Mouse (Mus musculus): Measurements from ENCODE around the gene Fam69b. TPM values are rescaled to one million over a fixed set of nuclear protein-coding genes. Genes with fewer than 3 reads are reported as not detected.

Gene Fam69b
- 16.5 and 23.2 TPM in 2 replicates for total RNA-seq (2014; rRNA removed; ENCODE audit: low replicate concordance)
- polyA plus RNA-seq (2015; fragmentation: Nextera tagmentation; extraction: Ambion mirVana) = 7.7 and 9.7 TPM in 2 replicates

DNA sequence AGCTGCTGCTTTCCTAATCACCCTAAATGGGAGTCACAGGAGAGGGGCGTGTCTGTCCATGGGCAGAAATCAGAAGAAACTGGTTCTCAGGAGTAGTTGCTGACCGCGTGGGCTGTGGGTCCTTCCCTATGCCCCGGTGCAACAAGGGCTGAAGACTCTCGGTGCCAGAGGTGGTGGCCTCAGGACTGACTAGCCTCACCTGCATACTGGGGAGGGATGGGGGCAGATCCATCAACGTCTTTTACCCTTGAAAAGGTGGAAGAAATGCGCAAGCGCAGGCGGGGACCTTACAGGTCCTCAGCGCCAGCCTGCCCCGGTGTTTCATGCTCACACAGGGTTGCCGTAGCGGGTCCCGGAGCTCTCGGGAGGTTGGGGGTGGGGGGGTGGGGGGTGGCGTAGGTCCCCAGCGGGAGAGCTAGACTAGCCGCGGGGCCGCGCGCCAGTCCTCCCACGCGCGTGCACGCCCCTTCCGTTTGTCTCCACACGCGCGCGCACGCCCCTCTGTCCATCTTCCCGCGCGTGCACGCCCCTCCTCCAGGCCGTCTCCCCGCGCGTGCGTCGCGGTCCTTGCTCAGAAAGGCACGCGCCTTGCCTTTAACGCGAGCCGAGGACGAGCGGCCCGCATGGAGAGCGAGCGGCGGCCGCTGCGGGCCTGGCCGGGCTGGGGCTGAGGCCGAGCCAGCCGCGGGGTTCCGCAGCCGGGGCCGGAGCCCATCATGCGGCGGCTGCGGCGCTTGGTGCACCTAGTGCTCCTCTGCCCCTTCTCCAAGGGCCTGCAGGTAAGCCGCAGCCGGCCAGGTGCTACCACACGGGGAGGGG, at the start of gene Fam69b:
Fam69b (plus strand) TSS at position 537 of the 819 bp plus-strand sequence.
- Histone ChIP-seq H3K36me3 (replicated peaks; ENCODE audit: control insufficient read depth, insufficient read depth, low read length) (no peaks in the 10 kb centered on the region), H3K27ac (ENCODE audit: low read depth) (no peak within 1 kb of the TSS), H3K4me1 (ENCODE audit: control insufficient read depth, insufficient read depth) (no peaks in the 10 kb centered on the region; the same call in 1 of the 2 replicates)

DNA sequence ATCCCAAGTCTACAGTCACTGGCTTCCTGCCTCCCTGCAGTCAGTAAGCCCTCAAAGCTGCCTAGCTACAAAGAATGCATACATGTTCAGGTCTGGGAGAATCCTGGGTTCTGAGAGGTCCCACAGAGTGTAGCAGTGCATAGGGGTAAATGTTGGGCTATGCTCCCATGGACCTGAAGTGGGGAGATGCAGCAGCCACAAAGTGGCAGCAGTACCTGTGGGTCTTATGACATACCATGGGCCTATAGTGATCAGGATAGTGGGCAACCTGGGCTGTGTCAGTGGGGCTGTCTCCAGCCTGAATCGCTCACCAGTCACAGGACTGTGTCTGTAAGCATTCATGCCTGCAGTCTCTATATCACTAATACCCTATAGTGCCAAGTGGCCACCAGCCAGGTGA, 48.5 kb upstream of the Fam69b start, which contains the start of gene Egfl7:
Egfl7 (plus strand) TSS at position 301 of the 400 bp plus-strand sequence.
- no peak within 1 kb of the TSS for H3K4me3 ChIP-seq (ENCODE audit: low read depth, low read length)
- 0 out of 2 replicates have a peak within 1 kb of the TSS, but pooled peaks have one; percentile 5 for H3K9ac ChIP-seq (replicated peaks; ENCODE audit: low read depth, low read length)
- H3K9me3 ChIP-seq (replicated peaks; ENCODE audit: control insufficient read depth, low read length) = no peaks in the 10 kb centered on the region
- peak within 1 kb of the TSS; percentile 92 for H3K27ac ChIP-seq (ENCODE audit: low read depth)
- peaks cover 25% of the 10 kb centered on the region for H3K4me1 ChIP-seq (ENCODE audit: control insufficient read depth, insufficient read depth)
- H3K36me3 ChIP-seq (replicated peaks; ENCODE audit: control insufficient read depth, insufficient read depth, low read length) = no peaks in the 10 kb centered on the region
- DNase-seq (ENCODE audit: low spot score) (no peak), ATAC-seq (ENCODE audit: insufficient read depth, low read depth) (no peak)
- 92% methylated on average over 1 of the region's 1 CpGs for WGBS
- no peak for TF ChIP-seq EP300 (IDR thresholded peaks at IDR 0.05; ENCODE audit: low read depth)
- TF ChIP-seq CTCF (IDR thresholded peaks at IDR 0.05; ENCODE audit: low read depth) = no peak
- H3K27me3 ChIP-seq (ENCODE audit: control insufficient read depth, insufficient read depth, low read length) = no peaks in the 10 kb centered on the region
- H3K4me2 ChIP-seq (ENCODE audit: low read depth, low read length) = peak within 1 kb of the TSS; percentile 28; the same call in 1 of the 2 replicates

More for the DNA sequence above, at the start of gene Fam69b:
- WGBS = under 1% methylated on average over 58 of the region's 70 CpGs
- Histone ChIP-seq H3K9ac (replicated peaks; ENCODE audit: low read depth, low read length) (peak within 1 kb of the TSS; percentile 58), H3K27me3 (ENCODE audit: control insufficient read depth, insufficient read depth, low read length) (no peaks in the 10 kb centered on the region; the same call in 1 of the 2 replicates), H3K9me3 (replicated peaks; ENCODE audit: control insufficient read depth, low read length) (no peaks in the 10 kb centered on the region), H3K4me3 (ENCODE audit: low read depth, low read length) (peak within 1 kb of the TSS; percentile 61), H3K4me2 (ENCODE audit: low read depth, low read length) (peak within 1 kb of the TSS; percentile 90)
- no peak for TF ChIP-seq CTCF (IDR thresholded peaks at IDR 0.05; ENCODE audit: low read depth)
- no peak for TF ChIP-seq EP300 (IDR thresholded peaks at IDR 0.05; ENCODE audit: low read depth)
- DNase-seq (ENCODE audit: low spot score) = peak; percentile 64
- peak; percentile 63 for ATAC-seq (ENCODE audit: insufficient read depth, low read depth)

GRCm38 (mm10) chr2:26580751-26581150, 47.5 kb upstream of the Fam69b start:
- H3K27me3 ChIP-seq (ENCODE audit: control insufficient read depth, insufficient read depth, low read length) = no peaks in the 10 kb centered on the region
- H3K4me3 ChIP-seq (ENCODE audit: low read depth, low read length) = no peak overlapping the region
- 64% methylated on average over 5 of the region's 5 CpGs for WGBS
- peak overlapping the region; percentile 92 for H3K27ac ChIP-seq (ENCODE audit: low read depth)
- TF ChIP-seq EP300 (IDR thresholded peaks at IDR 0.05; ENCODE audit: low read depth) = no peak
- TF ChIP-seq CTCF (IDR thresholded peaks at IDR 0.05; ENCODE audit: low read depth) = no peak
- H3K36me3 ChIP-seq (replicated peaks; ENCODE audit: control insufficient read depth, insufficient read depth, low read length) = no peaks in the 10 kb centered on the region
- no peak overlapping the region for H3K4me2 ChIP-seq (ENCODE audit: low read depth, low read length)
- peaks cover 16% of the 10 kb centered on the region; the same call in 1 of the 2 replicates for H3K4me1 ChIP-seq (ENCODE audit: control insufficient read depth, insufficient read depth)
- no peaks in the 10 kb centered on the region for H3K9me3 ChIP-seq (replicated peaks; ENCODE audit: control insufficient read depth, low read length)
- DNase-seq (ENCODE audit: low spot score) (no peak), ATAC-seq (ENCODE audit: insufficient read depth, low read depth) (no peak)
- no peak overlapping the region for H3K9ac ChIP-seq (replicated peaks; ENCODE audit: low read depth, low read length)

GRCm38 (mm10) chr2:26582203-26582602, 46.1 kb upstream of the Fam69b start:
- no peak overlapping the region for H3K4me3 ChIP-seq (ENCODE audit: low read depth, low read length)
- no peaks in the 10 kb centered on the region for H3K36me3 ChIP-seq (replicated peaks; ENCODE audit: control insufficient read depth, insufficient read depth, low read length)
- DNase-seq (ENCODE audit: low spot score) = no peak
- H3K4me1 ChIP-seq (ENCODE audit: control insufficient read depth, insufficient read depth) = peaks cover 15% of the 10 kb centered on the region
- ATAC-seq (ENCODE audit: insufficient read depth, low read depth) = no peak
- H3K9me3 ChIP-seq (replicated peaks; ENCODE audit: control insufficient read depth, low read length) = no peaks in the 10 kb centered on the region
- no peak overlapping the region for H3K9ac ChIP-seq (replicated peaks; ENCODE audit: low read depth, low read length)
- 60% methylated on average over 2 of the region's 2 CpGs for WGBS
- H3K27ac ChIP-seq (ENCODE audit: low read depth) = peak overlapping the region; percentile 92; the same call in 1 of the 2 replicates
- no peak overlapping the region for H3K4me2 ChIP-seq (ENCODE audit: low read depth, low read length)
- H3K27me3 ChIP-seq (ENCODE audit: control insufficient read depth, insufficient read depth, low read length) = no peaks in the 10 kb centered on the region
- TF ChIP-seq CTCF (IDR thresholded peaks at IDR 0.05; ENCODE audit: low read depth) = no peak

DNA sequence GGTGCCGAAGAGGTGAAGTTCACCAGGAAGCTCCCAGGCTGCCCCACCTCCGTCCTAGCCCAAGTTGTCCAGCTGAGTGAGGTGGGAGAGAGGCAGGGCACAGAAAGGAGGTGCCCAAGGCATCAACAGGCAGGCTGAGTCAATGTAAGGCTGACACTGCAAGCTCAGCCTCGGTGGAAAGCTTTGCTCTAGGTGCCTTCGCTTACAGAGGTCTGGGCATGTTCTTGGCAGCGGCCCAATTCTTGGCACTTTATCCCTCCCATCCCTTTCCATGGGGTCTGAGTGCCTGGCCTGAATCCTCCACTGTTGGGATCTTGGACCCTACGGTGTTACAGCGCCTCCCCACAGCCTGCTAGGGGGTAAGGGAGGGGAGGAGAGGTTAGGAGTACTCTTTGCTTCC, 45.5 kb upstream of the Fam69b start:
- Histone ChIP-seq H3K4me3 (ENCODE audit: low read depth, low read length) (no peak overlapping the region), H3K27me3 (ENCODE audit: control insufficient read depth, insufficient read depth, low read length) (no peaks in the 10 kb centered on the region), H3K9me3 (replicated peaks; ENCODE audit: control insufficient read depth, low read length) (no peaks in the 10 kb centered on the region), H3K4me1 (ENCODE audit: control insufficient read depth, insufficient read depth) (peaks cover 12% of the 10 kb centered on the region), H3K4me2 (ENCODE audit: low read depth, low read length) (peak overlapping the region; percentile 23; the same call in 1 of the 2 replicates), H3K27ac (ENCODE audit: low read depth) (peak overlapping the region; percentile 86), H3K9ac (replicated peaks; ENCODE audit: low read depth, low read length) (no peak overlapping the region), H3K36me3 (replicated peaks; ENCODE audit: control insufficient read depth, insufficient read depth, low read length) (no peaks in the 10 kb centered on the region)
- WGBS = 60% methylated on average over 7 of the region's 7 CpGs
- no peak for ATAC-seq (ENCODE audit: insufficient read depth, low read depth)
- TF ChIP-seq EP300 (IDR thresholded peaks at IDR 0.05; ENCODE audit: low read depth) = no peak
- no peak for TF ChIP-seq CTCF (IDR thresholded peaks at IDR 0.05; ENCODE audit: low read depth)
- no peak for DNase-seq (ENCODE audit: low spot score)
